Mouse (Mus musculus): ENCODE results near the gene Myoc.
"Not testable (repeated sequence)": the region's sequence is repeated elsewhere in the genome, so short reads cannot be mapped to it uniquely, and the experiment has no call there.

Gene Myoc

GRCm38 (mm10) chr1:162639051-162639750 is at the start of gene Myoc:
TSS of gene Myoc (plus strand) at chr1:162639155.
- no peak for DNase-seq (ENCODE audit: low spot score in 2 of 2)

- DNase-seq (ENCODE audit: low spot score in 2 of 2) = no peak
Measured at GRCm38 (mm10) chr1:162589443-162589842, 49.5 kb upstream of the Myoc start.

DNA sequence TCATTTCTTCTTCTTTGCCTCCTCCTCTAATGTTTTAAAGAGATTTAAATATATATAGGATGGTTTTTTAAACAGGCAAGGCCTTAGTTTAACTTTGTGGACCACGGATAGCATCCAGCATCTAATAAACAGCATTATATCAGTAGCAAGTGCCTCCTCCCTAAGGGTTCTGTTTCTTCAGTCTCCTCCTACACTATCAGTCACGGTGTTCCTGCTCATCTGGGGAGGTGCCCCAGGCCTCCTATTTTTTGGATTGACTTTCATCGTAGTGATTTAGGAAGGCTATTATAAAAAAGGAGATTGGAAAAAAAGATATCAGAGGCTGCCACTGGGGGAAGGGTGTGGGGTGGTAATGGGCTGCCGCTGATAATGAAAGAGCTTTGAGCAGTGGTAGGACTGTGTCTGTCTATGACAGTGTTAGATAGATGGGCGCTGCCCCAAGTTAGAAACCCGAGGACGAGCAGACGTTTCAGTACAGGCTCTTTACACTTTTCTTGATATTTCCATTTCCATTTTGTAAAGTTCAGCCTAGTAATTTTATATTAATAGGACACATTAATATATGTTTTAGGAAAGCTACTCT is 48.4 kb upstream of the Myoc start:
- DNase-seq (ENCODE audit: low spot score in 2 of 2) = no peak

GRCm38 (mm10) chr1:162597379-162598102 is 41.4 kb upstream of the Myoc start:
- DNase-seq (ENCODE audit: low spot score in 2 of 2) = no peak

- no peak for DNase-seq (ENCODE audit: low spot score in 2 of 2)
Measured at GRCm38 (mm10) chr1:162599617-162600016, 39.3 kb upstream of the Myoc start.

DNA sequence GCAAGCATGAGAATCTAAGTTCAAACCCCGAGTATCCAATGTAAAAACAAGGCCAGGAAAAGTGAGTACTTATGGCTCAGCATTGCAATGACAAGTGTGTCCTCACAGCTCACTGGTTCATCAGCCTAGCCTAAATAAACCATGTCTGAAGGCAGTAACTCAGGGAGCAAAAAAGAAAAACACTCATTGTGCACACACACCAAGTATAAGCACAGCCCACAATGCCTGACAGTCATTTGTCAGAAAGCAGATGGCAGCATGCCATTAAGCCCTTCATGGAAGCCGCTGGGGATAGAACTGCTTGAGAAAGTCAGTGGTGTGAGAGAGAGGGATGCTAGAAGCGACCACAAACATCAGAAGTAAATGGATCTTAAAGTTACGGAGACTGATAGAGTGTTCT is 37.7 kb upstream of the Myoc start:
- DNase-seq (ENCODE audit: low spot score in 2 of 2) = no peak

- DNase-seq (ENCODE audit: low spot score in 2 of 2) = no peak
Measured at GRCm38 (mm10) chr1:162608127-162608526, 30.8 kb upstream of the Myoc start.

- DNase-seq (ENCODE audit: low spot score in 2 of 2) = no peak
Measured at GRCm38 (mm10) chr1:162609633-162610250, 29.2 kb upstream of the Myoc start.

GRCm38 (mm10) chr1:162611191-162611590 is 27.8 kb upstream of the Myoc start:
- no peak for DNase-seq (ENCODE audit: low spot score in 2 of 2)

DNA sequence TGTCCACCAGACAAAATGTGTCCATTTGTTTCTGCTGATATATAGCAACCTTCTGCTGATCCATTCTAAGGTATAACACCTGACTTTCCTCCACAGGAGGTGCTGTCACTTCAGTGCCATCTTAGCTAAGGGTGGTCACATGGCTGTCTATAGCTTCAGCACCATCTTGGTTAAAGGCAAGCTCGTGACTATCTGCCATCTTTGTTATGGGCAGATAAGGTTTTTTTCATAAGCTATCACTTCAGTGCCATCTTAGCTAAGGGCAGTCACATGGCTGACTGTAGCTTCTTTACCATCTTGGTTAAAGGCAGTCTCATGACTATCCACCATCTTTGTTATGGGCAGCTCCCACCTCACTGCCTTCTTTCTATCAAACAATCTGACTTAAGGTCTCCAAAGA is 23.4 kb upstream of the Myoc start:
- no peak for DNase-seq (ENCODE audit: low spot score in 2 of 2)

- no peak for DNase-seq (ENCODE audit: low spot score in 2 of 2)
Measured at GRCm38 (mm10) chr1:162620487-162620886, 18.5 kb upstream of the Myoc start.

- no peak for DNase-seq (ENCODE audit: low spot score in 2 of 2)
Measured at GRCm38 (mm10) chr1:162623895-162624294, 15.1 kb upstream of the Myoc start.

DNA sequence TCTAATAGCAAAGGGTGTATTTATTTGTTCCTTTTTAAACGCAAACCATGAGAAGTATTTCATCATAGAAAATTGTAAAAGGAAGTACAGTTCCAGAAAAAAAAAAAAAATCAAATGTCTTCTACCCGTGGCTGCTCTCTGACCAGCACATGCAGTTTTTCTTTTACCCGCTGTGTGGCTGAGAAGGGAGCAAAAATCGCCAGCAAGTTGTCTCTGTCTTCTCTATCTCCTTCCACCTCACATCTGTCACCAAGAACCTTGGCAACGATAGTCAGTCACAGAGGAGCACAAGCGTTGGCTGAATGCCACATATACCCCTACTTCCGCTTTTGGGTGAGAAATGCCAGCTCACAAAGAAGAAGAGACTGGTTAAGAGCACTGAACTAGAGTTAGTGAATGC is 13.7 kb upstream of the Myoc start:
- no peak for DNase-seq (ENCODE audit: low spot score in 2 of 2)

DNA sequence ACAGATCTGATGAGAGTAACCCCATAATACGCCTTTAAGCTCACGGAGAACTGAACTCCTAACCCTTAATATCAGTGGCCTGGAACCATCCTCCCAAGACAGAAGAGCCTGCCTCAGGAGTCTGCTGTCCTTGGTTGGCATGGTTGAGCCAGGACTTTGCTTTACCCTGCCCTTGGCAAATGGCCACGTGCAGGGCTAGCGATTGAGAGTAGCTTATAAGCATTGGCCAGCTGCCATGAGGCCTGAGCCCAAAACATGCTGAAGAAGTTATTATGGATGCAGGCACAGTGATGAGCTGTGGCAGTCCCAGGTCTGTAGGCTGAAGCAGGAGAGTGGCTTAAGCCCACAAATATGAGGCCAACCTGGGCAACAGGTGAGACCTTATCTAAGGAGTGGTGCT is 11.1 kb upstream of the Myoc start:
- DNase-seq (ENCODE audit: low spot score in 2 of 2) = not testable (repeated sequence)

DNA sequence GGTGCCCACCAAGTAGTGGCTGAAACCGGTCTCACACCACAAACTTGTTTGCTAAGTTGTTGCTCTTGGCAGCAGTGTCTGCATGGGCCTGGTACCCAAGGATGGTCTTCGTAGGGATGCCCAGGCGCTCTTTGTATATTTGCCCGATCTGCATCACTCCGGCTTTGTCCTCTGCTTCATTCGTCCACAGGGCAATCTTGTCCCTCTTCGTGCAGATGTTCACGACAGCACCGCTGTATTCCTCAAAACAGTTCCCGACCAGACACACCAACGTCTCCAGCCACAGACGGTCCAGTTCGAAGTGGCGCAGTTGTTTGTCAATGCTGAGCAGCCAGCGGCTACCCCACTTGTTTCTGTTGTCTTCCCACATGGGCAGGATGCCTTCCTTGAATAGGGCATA is 10.6 kb upstream of the Myoc start:
- not testable (repeated sequence) for DNase-seq (ENCODE audit: low spot score in 2 of 2)

DNA sequence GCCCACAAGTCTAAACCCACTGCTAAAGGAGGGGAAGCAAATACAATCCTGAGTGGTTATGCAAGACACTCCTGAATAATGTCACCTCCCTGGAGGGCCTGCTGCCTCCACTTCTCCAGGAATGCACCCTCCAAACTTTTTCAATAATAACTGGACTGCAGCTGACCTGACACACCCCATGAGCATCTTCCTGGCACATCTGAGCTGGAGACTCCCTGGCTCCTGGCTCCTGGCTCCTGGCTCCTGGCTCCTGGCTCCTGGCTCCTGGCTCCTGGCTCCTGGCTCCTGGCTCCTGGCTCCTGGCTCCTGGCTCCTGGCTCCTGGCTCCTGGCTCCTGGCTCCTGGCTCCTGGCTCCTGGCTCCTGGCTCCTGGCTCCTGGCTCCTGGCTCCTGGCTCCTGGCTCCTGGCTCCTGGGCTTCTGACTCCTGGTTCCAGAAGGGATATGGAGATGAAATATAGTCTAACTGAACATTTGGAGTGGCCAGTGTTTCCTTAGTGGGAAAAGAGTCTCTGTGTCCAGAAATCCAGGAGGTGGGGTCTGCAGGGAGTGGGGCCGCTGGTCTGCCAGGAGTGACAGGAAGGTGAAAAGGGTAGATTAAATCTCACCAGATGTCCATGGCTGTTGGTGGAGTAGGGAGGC is 3.5 kb upstream of the Myoc start:
- not testable (repeated sequence) for DNase-seq (ENCODE audit: low spot score in 2 of 2)

- no peak for DNase-seq (ENCODE audit: low spot score in 2 of 2)
Measured at GRCm38 (mm10) chr1:162636516-162636915, 2.4 kb upstream of the Myoc start.

DNA sequence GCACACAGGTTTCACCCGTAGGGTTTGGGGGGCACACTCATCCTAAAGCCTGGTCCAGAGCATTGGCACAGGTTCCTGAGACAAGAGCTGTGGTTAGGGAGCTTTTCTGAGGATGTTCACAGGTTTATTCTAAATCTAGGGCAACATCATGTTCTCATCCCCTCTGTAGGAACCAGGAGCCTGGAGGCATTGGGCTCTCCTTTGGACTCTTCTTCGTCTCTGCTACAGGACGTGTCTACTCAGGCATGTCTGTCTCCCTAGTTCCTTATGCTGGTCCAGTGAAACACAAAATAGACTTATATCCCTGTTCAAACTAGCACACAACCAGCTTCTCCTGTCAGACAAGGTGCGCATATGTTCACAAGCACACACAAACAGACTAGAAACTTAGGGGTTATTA is 420 bp upstream of the Myoc start:
- DNase-seq (ENCODE audit: low spot score in 2 of 2) = no peak

DNA sequence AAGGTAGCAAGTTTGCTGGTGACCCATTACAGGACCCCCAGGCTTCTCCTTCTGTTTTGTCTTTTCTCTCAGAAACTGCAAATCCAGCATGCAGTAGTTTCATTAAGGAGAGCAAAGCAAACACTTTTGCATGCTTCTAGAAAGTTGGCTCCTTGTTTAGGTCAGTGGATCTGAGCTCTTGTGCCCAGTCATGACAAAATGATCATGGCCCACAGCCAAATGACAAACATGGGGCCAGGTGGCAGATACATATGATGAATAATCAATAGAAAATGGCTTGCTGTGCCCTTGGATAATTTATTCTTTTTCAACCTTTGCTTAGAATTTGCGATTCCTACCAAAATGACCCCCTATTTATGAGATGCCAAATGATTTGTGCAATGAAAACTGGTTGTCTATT is 906 bp downstream of the Myoc start:
- DNase-seq (ENCODE audit: low spot score in 2 of 2) = no peak

DNA sequence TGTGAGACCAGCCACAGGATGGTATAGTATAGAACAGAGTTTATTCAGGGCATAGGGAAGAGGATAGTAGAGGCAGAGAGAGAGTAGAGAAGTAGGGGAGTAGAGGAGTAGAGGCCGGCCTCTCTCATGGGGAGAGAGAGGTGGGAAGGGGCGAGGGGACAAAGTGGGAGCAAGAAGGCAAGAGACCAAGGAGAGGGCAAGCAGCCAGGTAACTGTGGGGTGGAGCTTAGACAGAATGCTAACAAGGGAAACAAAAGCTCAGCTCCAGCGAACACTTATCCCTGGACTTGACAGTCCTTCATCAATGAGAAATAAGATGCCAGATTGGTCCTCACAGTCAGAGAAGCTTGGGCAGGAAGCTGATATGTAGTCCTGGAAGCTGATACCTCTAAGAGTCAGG is 3.6 kb downstream of the Myoc start:
- no peak for DNase-seq (ENCODE audit: low spot score in 2 of 2)

- peak; percentile 30 to 67 for DNase-seq (ENCODE audit: low spot score in 2 of 2)
Measured at GRCm38 (mm10) chr1:162643752-162644151, 4.8 kb downstream of the Myoc start.

- no peak for DNase-seq (ENCODE audit: low spot score in 2 of 2)
Measured at GRCm38 (mm10) chr1:162646083-162646686, 7.2 kb downstream of the Myoc start.

Measured in frontal cortex, postnatal 36 days (tissue).